Mouse (Mus musculus): Measurements from ENCODE around the gene Ppib.

The Ppib gene

DNA sequence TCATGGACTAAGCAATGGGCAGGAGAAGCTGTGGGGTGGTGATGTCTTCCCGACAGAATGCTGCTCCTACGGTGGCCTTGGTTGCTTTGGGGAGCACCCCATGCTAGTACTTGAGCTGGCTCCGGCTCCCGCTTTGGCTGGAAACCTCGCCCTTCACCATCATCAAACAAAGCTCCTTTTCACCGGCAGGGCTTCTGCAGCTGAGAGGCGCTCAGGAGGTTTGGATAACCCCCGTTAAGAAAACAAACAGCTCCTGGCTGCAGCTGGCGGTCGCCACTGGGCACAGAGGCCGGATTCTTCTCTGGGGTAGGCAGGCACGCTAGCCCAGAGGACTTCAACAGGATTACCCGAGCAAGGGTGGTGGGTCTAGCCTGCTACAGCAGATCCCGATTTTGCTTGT, 18.5 kb downstream of the Ppib start:
- no peak for DNase-seq

DNA sequence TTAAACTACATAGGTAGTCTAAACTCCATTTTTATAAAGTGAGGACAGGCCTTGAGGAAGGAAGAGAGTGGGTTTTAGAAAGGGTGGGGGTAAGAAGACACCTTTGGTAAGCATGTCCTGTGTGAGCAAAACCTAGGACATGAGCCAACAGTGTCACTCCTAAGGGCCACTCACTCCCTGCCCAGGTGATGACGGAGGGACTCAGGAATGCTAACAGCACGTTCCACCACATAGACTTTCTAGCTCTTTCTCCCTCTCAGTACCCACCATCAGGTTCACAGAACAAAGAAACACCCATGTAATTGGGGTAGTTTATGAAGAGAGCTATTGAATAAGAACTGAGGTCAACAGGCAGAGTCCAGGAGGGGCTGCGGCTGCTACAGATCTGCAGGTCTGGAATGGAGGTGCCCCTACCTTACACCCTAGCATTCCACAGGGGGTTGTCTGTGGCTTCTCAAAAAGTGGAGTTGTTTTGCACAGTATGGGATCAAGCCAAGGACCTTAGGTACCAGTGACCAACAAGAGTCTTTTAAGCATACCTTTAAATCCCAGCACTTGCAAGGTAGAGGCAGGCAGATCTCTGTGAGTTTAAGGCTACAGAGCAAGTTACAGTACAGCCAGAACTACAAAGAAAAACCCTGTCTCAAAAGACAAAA, 20.9 kb downstream of the Ppib start:
- no peak for DNase-seq

DNA sequence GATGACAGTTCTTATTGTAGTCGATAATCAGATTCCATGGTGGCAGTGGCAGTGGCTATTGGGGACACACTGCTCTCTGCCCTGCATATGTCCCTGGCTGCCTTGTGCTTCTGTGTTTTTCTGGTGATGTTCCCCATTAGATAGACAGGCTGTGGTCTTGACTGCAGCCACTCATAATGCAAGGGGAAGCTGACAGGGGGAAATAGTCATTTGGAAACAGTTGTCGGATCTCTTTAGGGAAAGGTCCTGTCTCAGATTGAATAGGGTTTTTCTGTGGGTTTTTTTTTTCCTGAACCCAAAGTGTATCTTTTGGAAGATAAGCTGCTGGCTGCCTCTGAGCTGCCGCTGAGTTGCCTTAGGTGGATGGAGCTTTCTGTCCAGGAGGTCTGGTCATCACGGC, 22.0 kb downstream of the Ppib start:
- DNase-seq = no peak

DNA sequence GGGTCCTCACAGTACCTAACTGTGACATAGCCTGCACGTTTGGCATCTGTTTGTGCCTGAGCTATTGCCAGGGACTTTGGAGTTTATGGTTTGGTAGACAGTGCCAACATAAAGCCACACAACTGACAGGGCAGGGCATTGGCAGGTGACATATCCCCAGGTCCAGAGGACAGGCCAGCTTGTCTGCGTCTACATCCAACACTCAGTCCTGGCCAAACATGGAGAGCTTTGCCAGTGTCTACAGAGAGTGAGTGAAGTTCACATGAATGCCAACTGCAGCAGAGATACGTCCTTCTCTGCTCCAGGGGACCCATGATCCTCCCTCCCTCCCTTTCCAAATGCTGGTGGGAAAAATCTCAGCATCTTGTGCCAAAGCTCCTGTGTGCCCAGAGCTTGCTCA, 24.1 kb downstream of the Ppib start:
- DNase-seq = no peak

DNA sequence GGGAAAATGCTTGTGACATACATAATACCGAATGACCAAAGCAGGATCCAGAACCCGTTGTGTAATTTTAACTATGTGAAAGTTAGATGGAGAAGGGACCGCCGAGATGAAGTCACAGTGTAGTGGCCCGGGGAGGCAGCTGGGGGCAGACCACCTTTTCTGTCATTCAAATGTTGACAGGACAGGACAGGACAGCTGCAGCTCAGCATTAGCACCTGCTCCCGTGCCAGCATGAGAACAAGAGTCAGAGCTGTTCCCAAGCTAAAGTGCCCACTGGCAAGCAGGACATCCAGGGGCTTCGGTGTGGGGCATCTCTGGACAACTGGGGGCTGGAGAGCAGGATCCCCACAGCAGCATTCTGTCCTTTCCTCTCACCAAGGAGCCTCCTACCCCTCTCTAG, 27.0 kb downstream of the Ppib start:
- DNase-seq = no peak

GRCm38 (mm10) chr9:66088411-66088810, 28.4 kb downstream of the Ppib start:
- peak; percentile 24 for DNase-seq

GRCm38 (mm10) chr9:66090593-66091244, 30.7 kb downstream of the Ppib start:
- no peak for DNase-seq

DNA sequence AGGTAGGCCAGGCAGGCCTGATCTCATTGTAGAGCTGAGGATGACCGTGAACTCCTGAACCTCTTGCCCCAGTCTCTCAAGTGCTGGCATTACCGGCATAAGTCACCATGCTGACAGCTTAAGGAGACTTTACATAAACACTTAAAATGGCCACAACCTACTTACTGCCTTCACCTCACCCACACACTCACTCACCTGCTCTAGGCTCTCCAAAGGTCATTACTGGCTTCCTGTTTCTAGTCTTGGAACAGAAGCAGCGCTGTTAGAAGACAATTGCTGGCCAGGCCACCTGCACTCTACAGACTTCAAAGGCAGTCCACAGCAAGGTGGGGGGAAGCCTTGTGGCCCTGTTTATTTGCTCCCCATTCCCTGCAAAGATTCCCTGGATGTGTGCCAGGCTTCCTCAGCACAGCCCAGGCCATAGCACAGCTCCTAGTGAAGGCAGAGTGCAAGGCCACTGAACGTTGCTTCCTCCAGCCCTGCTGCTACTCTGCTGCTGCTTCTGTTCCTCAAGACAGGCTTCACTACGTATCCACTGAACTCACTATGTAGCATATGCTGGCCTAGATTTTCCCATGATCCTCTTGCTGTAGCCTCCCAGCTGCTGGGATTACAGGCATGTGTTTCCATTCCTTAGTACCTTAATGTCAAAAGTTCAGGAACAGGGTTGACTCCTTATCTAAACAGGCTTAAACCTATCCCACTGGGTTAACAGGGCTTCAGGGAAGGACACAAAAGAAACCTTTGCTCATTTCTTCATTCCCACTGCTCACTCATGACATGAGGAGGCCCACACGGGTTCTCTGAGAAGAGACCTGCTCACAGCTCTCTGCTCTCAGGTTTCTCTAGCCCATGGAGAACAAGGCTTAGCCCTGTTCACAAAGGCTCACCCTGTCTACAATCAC, 31.6 kb downstream of the Ppib start:
- DNase-seq = no peak

DNA sequence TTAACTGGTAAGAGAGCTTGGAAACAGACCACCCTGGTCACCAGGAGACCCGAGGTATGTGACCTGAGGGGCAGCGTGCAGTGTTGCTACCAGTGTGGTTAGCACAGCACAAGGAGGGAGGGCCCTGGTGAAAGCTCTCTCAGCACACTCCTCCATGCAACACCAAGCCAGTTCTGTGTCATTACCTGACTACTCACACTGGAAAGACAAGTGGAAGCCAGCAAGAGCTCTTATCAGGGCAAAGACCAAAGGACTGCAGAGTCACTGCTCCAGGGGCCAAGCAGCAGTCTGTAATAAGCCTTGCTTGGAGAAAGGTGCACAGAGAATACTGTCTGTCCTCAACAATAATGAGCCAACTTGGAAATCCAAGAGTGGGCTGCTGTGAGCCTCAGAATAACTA, 32.6 kb downstream of the Ppib start:
- DNase-seq = no peak

DNA sequence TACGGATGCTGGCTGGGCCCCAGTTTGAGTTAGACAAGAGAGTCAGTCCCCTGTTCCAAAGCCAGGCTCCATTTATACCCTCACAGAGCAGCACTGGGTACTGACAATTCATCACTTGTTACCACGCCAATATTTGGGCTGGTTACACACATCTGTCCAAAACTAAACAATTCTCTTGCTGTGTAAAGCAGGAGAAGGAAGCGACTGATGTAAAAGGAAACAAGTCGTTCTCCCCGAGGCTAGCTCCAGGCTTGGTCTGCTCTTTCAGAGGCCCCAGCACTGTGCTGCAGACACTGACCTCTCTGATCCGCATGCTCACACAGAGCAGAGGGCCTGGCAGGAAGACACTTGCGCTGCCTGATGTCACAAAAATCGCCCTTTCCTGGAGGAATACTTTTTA, 41.6 kb downstream of the Ppib start:
- no peak for DNase-seq

- no peak for DNase-seq
Observed at GRCm38 (mm10) chr9:66102668-66103067, 42.6 kb downstream of the Ppib start.

DNA sequence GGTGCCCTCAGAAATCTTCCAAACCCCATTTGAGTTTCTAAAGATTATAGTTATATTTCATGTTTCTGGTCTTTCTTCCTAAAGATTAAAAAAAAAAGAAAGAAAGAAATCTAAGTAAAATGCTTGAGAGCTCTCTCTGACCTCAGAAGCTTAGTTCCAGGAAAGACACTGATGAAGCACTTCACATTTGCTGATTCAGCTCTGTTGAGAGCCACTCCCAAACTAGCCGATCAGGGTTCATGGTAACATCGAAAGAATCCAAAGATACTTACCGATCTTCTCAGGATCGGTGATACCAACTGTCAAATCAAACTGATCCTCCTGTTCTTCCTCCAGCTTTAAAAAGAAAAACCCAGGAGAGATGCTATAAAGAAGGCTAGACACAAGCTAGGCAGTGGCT, 44.6 kb downstream of the Ppib start:
- DNase-seq = no peak

- DNase-seq = no peak
Observed at GRCm38 (mm10) chr9:66105168-66105567, 45.1 kb downstream of the Ppib start.

DNA sequence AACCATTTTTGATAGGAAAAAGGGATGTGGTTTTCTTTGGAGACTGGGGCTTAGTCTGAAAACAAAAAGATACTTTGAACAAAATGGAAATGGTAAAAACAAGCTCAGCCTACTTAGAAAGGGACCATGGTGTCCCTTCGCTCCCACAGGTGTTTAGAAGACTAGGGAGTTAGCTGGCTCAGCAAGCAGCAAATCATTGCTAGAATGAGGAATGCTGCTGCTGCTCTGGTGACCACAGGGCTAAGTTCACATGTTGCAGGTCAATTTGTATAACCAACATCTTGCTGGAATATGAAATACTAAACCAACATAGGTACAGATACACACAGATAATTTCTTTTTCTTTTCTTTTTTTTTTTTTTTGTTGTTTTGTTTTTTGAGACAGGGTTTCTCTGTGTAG, 49.6 kb downstream of the Ppib start:
- DNase-seq = no peak

GRCm38 (mm10) chr9:66110126-66110525, 50.1 kb downstream of the Ppib start:
- DNase-seq = no peak

DNA sequence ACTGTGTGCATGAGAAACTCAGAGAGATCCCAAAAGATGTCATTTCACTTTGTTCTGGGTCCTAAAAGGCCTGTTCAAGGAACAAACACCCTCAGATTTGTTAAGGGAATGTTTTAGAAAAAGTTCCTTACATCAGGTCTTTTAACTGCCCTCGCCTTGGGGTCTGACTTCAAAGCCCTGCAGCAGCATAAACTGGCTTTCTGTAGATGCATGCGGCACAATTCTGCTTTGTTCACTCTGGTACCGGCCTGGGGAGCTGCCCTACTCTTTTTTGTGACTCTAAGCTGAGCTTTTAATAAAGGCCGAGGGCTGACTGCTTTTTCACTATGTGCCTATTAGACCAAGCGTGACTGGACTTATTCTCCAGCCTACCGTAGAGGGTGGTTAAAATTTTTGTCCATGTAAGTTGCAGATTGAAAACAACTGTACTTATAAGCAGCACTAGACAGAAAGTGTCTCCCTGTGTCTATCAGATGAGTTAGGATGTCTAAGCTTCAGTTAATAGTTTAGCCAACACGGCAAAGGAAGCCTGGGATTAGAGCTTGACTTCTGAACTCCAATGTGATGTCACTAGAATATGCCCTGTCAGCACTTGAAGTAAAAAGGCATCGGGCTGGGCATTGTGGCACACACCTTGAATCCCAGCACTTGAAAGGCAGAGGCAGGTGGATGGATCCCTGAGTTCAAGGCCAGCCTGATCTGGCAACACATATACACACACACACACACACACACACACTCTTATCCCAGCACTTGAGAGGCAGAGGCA, 50.8 kb downstream of the Ppib start:
- DNase-seq = no peak

DNA sequence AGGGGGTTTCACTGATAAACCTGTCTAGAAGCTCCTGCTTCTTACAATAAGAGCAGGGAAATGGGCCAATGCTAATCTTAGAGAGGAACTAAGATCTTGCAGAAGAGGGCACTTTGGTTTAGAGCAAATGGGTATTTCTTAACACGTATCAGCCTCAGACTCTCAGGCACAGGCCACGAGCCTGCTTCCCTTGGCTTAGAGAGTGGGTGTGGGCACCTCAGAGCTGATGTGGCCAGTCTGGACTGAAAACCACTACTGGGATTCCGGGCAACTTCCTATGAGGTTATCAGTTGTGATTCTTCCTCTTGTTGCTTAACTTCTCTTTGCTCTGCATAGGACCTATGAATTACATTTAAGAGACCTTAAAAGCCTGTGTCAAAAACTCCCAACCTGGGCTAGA, 54.3 kb downstream of the Ppib start:
- DNase-seq = no peak
